Mouse (Mus musculus) gastrocnemius, postnatal 10 days (tissue): Measurements from ENCODE around the gene Zc3h12c. TPM values are rescaled to one million over a fixed set of nuclear protein-coding genes. Genes with fewer than 3 reads are reported as not detected.

ENCODE experiments used
- DNase-seq: peaks from one replicate; pipeline ENCODE4 v3.0.0; 2021; ENCODE audit warnings: mixed read lengths
- long read RNA-seq, 2 experiments: library from polyadenylated mRNA; stranded (forward); transcript quantifications; one replicate each; pipeline ENCODE4 v2.0.0; 2021
- total RNA-seq, 2 experiments: library from RNA; stranded (reverse); gene quantifications; 2 replicates each; pipeline ENCODE4 v1.2.3; 2021

The Zc3h12c gene
- 1 to 10 TPM; 7.2 to 8.6 TPM for total RNA-seq
- long read RNA-seq, experiment 1, full-length matches to known transcripts: 1 of 2 reads
- long read RNA-seq, experiment 1, partial matches to known transcripts: 0 of 2 reads
- long read RNA-seq, experiment 1, other reads (novel, unspliced or antisense): 1 of 2 reads
- long read RNA-seq, experiment 2, partial matches to known transcripts: 1 of 4 reads
- long read RNA-seq, experiment 2, other reads (novel, unspliced or antisense): 3 of 4 reads

DNA sequence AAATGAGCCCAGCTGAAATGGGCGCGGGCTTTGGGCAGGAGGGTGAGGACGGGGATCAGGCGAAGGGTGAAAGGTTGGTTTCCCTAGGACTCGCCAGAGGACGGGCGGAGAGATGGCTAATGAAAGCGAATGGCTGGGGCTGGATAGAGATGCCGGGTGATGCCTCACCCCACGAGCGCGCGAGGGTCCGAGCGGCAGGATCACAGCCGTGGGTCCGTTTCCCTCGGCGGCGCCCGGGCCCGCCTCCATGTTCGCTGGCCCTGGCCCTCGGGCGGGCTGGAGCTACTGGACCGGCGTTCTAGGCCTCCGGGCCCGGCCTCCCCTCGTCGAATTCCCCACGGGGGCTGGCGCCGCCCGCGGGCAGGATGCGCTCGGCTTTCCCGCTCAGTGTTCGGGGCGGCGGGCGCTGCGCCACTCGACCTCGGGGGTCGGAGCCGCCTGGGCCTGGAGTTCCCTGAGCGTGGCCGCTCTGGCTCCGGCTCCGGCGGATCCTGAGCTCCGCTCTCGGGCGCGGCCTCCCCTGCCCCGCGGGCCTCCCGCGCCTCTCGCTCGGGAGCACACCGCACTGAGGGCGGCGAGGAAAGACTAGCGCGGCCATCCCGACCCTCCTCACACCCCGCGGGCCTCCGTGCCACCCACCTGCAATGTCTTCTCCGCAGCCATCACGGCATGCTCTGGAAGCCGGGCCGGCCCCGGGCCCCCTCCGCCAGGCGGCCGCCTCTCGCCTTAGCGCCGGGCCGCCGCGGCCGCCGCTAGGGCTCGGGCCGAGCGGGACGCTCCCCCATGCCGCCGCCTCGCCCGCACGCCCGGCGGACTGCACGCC is at the start of gene Zc3h12c:
Gene Zc3h12c, minus strand, starts transcription at position 710 of the 823 bp plus-strand sequence.
- peak; percentile 75 for DNase-seq

DNA sequence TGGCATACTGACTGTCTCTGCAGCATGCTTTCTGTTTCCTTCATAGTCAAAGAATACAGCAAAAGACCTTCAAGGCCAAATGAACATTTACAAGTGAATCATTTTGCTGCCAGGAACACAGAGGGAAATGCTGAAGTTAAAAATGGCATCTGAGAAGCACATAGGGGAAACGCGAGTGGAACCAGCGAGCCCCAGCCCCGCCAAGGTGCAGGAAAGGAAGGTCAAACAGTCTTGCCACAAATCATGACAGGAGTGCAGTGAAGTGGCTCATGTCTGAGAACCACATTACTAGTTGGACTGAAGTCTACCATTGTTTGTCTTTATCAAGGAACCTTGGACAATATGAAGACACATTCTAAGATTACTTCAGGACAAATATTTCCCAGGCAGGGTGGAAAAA is 49.3 kb upstream of the Zc3h12c start:
- no peak for DNase-seq

DNA sequence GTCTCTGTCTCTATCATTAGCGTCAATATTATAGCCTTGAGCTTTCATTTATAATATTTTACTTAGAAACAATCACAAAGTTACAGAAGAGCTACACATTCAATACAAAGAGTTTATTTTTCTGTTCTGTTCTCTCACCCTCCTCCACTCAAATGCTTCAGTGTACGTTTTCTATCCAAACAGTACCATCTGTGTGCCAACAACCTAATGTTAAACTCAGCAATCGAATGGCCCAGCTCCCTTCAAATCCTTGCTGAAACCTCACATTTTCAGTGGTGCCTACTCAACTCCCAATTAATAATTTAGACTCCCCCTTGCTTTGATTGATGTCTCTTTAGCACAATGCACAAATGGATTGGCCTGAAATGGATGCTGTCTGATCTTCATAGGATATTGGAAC is 46.9 kb upstream of the Zc3h12c start:
- DNase-seq: no peak

DNA sequence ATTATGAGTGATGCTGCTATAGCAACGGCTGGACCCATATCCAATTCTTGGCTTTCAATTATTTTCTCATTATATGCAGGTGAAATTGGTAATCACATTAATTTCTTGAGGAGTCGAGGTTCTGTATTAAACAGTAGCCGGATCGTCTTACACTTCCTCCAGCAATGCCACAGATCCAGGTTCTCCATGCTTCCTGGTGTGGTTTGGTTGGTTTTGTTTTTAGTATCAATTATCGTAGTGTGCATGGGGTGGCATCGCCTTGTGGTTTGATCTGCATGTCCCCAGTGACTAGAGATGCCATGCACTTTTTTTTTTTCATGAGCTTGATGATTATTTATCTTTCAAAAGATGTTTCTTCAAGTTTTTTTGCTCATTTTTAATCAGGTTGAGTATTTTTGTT is 44.0 kb upstream of the Zc3h12c start:
- DNase-seq: no peak

DNA sequence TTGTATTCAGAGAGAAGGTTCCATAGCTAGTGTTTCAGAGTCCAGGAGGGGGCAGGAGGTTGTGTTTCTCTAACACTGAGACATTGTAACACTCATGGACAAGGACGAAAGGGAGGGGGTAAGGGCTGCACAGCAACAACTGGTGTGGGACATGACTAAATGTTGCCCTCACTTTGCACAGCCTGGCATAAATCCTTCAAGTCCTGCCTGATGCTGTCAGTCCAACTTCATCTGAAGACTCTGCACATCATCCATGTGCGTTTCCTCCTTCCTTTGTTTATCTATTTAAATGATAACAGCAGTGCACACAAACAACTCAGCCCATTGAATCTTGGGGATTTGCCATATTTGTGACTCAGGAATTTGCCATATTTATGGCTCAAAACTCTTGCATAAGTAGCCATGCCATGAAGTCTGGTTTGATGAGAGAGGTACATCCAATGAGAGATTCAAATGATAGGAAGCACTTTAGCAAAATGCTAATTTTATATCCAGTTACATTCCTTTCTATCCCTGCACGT is 40.2 kb upstream of the Zc3h12c start:
- no peak for DNase-seq

DNA sequence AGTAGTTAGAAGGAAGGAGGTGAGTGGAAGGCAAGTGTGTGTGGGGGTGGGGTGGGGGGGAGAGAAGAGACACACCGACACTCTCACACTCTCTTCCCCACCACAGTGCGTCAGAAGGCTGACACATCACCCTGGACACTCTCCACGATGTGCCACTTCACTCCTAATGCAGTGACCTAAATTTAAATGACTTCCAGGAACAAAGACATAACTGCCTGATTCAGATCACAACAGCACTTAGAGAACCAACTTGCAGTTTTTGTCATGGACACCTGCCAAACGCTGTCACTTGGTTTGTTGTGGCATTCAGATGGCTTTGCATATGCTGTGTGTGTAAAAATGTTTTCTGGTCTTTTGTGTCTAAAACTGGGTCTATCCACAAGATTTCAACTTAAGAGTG is 34.8 kb upstream of the Zc3h12c start:
- DNase-seq: no peak

DNA sequence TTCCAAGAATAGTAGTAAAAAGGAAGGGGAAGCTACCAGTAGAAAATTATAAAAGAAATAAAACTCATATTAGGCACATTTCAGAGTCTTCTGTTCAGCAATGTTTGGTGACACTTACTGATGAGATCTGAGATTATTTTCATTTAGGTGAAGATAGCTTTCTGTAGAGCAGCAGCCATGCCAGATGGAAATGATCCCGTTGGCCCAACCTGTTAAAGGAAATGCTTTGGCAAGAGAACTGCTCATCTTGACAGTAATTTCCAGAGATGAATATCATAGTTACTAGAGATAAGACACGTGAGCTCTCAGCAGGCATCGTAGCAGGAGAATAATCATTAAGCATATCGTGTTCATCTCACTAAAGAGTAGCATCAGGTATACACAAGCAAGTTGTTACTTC is 31.9 kb upstream of the Zc3h12c start:
- DNase-seq: no peak

DNA sequence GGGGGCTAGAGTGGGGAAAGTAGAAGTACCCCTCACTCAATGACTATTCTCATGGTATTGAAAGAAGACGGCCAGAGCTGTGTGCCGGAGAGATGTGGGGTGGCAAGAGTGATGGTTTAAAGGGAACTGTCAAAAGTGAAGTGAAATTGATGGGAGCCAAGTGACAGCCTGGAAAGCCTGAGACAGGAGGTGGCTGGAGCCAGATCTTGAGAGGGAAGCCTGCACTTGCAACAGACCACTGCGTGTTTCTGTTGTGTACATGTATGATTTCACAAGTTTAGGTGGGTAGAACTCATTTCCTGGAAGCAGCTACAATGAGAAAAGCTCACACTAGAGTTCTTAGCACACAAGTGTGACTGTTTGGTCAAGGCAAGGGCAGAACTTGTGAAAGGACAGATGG is 27.5 kb upstream of the Zc3h12c start:
- DNase-seq: no peak

DNA sequence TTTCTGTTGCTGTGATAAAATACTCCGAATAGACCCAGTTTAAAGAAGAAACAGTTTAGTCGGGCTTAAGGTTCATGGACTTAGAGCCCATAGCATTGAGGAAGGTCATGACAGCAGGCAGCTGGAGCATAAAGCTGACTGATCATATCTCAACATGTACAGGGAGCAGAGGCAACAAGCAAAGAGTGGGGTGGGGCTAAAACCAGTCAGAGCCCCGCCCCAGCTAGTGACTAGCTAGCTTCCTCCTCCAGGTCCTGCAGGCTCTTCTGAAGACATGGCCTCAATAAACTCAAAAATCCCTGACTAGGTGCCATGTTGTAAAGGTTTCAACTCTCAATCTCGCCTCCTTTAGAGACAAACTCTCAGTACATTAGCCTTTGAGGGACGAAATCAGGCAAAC is 25.5 kb upstream of the Zc3h12c start:
- no peak for DNase-seq

DNA sequence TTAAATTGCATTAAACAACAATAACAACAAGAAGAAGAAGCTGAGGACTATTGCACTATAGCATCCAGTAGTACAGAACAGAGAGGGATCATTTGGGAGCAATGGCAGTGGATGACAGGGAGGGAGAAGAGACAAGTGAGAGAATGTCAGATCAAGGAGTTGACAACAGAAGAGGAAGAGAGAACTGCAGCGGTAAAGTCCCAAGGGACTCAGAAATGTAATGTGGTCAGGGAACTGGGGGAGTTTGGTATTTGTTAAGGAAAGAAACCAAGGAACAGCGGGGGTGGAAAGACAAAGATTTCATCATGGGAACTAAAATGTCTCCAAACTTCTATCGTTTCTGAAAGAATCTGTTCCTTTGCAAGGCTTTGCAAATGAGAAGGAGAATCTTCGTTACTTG is 22.5 kb upstream of the Zc3h12c start:
- no peak for DNase-seq

DNA sequence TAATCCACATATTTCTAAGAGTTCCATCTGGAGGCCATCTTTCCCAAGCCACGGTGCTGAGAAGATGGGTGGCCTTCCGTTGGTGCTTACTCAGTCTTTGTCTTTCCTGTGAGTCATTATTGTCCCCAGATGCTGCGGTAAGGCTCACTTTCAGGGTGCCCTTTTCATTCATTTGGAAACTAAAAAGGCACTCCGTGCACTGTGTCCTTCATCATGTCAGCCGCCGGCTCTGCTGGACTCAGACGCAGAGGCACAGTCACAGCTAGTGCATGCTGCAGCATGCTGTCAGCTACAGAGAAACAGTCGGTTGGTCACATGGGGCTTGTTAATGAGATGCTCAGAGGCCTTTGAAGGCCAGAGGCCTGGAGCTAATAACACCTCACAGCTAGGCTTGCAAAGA is 19.7 kb upstream of the Zc3h12c start:
- DNase-seq: no peak

DNA sequence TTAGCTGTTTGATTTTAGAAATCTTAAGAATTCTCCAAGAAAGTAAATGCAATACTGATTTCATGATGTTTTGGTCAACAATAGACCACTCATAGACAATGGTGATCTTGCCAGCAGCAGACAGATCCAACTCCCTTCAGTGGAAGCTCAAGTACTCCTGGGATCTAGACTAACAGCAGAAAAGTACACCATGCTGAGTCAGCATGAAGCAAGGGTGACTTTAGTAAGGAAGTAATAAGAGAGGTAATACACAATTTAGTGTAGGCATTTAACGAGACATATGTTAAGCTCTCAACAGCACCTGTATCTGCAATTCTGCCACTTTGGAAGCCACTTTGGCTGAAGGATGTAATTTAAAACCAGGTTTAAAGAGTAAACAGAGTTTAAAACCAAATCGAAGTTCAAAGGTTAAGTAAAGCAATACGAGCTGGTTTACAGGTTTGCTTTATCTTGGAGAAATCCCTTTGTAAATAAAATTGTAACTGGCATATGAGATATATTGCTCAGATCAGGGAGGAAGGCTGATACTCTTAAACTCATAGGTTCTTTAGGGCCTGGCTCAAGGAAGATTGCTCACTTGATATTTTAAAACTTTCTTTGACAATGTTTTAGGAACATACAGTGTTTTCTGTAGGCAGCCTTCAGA is 18.0 kb upstream of the Zc3h12c start:
- no peak for DNase-seq

DNA sequence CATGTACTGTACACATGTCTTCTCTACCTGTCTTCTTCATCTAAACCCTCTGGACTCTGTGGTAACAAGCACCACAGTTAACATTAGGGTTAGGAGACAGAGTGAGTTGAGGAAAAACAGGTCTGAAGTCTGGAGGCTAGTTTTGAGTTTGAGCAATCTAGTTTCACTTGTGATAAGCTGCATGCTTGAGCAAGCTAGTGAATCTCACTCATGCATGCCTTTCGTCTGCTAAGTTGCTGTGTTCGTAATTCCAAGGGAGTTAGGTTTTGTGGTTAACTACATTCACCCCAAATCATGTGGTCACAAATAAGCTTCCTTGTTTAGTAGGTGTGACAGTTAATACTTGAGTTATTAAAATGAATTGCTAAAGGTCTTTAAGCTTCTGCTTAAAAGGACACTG is 13.0 kb upstream of the Zc3h12c start:
- no peak for DNase-seq

DNA sequence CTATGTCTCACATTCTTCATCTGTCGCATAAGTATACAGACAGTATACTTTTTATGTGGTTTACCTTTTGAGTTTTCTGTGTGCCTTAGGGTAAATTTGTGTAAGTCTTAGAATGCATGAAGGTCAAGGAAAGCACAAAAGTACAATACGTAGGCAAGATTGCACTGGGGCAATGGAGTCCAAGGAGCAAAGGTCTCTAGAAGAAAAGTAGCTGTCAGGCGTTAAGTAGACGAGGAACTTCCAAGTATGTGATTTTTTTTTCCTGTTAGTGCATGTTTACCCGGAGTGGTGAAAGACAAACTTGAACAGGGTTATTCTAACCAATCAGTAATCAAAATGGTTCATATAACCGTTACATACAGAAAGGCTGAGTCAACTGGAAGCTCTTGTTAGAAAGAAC is 12.5 kb upstream of the Zc3h12c start:
- DNase-seq: no peak

DNA sequence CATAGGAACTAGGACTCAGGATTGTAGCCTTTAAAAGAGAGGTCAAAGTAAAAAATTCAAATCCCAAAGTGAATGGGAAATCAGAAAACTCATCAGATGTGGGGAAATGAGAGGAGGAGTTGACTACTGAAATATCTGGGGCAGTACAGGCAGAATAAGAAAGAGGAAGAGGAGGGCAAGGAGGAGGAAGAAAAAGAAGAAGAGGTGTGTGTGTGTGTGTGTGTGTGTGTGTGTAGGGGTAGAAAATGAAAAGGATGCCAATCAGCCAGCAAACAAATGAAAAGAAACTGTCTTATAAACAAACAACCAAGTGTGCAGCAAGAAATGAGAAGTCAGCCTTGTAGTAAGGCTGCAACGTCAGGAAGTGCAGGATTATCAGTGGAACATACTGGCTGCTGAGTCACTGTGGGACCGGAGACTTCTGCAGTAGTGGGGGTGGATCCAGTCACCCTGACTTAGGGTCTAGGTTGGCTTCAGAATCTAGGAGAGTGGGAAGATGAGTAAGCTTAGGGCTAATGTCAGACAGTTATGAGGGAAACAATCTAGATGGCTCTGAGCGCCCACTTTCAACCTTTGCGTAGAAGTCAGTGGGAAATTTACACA is 7.0 kb upstream of the Zc3h12c start:
- DNase-seq: no peak

DNA sequence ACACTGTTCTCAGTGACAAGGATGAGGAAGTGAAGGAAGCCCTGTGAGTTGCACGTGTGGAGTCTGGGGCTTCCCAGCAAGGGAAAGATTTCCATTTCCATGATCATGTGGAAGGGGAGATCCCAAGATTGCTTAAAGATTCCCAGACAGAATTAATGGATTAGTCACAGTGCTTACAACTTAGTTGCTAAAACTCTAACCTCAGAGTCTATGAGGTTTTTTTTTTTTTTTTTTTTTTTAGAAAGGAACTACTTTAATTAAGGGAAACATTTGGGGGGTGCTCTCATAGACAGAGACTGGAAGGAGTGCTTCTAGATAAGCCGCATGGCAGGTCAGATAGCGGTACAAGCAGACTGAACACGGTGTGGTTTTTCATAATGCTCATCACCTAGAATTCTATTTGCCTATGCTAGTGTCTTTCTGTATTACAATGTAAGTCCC is 6.3 kb upstream of the Zc3h12c start:
- DNase-seq: no peak

DNA sequence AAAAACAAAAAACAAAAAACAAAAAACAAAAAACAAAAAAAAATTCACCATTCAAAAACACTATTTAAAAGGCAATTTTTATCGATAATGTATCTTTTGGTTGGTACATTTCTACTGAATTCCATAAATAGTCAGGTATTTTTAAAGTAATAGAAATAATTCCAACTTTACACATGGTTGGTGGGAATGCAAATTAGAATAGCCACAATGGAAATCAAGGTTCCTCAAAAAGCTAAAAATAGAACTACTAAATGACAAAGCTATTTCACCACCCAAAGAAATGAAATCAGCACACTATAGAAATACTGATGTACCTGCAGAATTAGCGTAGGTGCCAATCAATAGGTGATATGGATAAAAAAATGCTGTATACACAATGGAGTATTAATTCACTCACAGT is 5.6 kb upstream of the Zc3h12c start:
- no peak for DNase-seq

DNA sequence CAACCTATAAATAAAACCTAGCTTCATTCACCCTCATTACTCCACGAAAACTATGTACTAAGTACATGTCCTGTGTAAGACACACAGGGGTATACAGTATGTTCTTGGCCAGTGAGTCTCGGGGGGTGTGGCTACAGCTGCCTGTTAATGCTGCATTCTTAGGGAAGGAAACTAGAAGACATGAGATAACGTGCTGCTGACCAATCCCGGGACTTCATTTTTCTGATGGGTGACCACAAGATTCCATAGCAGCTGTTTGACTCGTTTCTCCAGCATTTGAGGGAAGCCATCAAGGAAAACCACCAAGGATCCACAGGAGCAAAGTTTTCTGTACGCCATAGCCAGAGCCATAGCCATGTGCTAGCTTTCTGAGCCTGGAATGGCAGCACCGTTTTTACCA is 4.2 kb upstream of the Zc3h12c start:
- no peak for DNase-seq

DNA sequence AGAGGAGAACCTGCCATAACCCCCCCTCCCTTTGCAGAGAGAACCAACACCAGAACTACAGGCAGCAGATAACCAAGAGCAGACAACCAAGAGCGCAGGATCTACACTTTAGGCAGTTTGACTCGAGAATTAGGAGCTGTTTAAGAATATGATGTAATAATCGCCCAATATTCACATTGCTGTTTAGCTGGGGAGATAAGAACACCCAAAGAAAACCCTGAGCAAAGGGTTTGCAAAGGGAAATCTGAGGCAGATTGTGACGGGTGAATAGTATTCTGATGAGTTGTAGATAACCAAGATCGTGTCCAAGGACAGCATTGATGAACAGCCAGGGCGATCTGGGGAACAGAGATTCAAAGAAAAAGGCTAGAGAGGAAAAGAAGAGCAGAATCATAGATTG is 2.3 kb upstream of the Zc3h12c start:
- no peak for DNase-seq

DNA sequence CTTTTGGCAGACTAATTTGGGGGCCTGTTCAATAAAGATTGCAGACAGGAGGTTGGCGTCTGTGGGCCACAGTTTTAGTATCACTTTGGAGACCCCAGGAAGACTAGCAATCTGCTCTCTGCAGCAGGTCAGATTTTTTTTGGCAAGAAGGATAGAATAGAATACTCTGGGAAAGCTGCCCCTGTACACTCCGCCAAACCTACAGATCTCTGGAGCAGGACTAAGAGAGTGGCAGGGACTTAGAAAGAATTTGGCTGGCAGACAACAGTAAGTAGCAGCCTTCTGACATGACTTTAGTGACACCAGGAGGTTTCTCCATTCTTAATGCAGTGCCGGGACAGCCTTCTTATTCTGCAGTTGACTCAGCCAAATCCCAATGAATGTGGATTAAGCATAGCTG is 1.8 kb upstream of the Zc3h12c start:
- DNase-seq: no peak

DNA sequence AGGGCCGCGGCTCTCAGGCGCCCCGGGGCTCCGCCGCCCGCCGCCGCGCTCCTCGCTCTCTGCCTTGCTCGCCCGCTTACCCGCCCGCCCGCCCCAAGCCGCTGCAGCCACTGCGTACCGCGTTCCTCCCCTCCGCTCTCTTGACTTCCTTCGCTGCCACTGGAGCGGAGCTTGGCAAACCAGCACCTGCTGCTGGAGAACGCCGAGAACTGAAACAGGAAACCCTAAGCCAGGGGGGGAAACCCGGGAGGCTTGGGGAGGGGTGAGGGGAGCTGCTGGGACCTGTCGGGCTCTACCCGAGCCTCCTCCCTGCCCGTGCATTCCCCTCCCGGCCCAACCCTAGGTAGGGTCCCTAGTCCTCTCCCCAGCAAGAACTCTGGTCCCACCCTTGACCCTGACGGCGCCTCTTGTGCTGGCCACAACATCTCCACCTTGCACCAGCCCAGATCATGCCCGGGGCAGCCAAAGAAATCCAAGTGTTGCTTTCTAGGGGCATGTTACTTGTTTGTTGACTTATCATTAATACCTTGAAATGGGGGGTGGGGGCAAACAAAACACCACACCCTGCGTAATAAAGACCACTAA is 406 bp upstream of the Zc3h12c start:
- peak; percentile 69 for DNase-seq

DNA sequence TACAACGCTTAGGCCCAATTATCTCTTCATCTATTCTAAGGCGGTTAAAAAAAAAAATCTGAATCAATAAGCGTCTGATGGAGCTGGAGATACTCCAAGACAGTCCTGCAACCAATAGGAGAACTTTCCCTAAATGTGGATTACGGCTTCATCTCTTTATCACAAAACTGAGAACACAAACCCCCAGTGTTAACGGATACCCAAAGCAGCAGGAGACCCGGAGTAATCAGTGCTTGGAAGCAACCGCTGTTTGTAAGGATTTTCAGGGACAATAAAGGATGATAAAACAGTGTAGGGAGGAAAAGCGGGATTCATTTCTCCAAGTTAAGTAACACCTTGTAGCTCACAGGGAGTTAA is 888 bp downstream of the Zc3h12c start:
- no peak for DNase-seq

DNA sequence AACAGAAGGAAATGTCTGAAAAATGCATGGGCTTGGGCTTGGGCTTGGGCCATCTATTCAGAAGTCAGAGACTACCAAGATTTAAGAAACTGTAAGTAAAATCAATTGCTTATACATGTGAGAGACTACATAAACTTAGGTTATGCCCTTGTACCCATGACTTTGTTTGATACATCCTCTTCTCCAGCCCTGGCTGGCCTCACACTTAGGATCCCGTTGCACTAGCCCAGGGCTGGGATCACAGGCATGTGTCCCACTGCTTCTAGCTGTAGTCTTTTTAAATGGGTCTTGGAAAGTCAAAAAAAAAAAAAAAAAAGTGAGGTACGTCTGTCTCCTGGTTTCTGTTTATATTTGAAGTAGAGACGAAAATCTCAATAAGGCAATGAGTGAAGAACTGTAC is 1.3 kb downstream of the Zc3h12c start:
- DNase-seq: no peak
